Mouse (Mus musculus) hindbrain, embryonic 14.5 days (tissue): ENCODE data around the gene Mapk9. TPM values are rescaled to one million over a fixed set of nuclear protein-coding genes. Genes with fewer than 3 reads are reported as not detected.

Source experiments
- ATAC-seq: fragments of 200-750 bp; cut with Nextera tagmentation; 2 replicates; pipeline ENCODE4 v1.8.0; 2017; ENCODE audit warnings: moderate number of reproducible peaks, mild to moderate bottlenecking, moderate TSS enrichment, moderate library complexity; ENCODE audit not compliant: low FRiP score
- DNase-seq: peaks from one replicate; pipeline ENCODE4 v3.0.0-alpha.2; 2015; ENCODE audit warnings: low spot score
- H3K27ac ChIP-seq: fragments of 300-500 bp; sonication (generic); 2 replicates; pipeline ENCODE4 v1.5.1; 2014; ENCODE audit warnings: mild to moderate bottlenecking, moderate library complexity
- H3K27me3 ChIP-seq: fragments of 300-500 bp; sonication (generic); 2 replicates; pipeline ENCODE4 v1.6.1; 2014; ENCODE audit warnings: mild to moderate bottlenecking, low read length, mixed read lengths; ENCODE audit not compliant: control insufficient read depth, insufficient read depth
- H3K36me3 ChIP-seq: fragments of 300-500 bp; sonication (generic); replicated peaks from 2 replicates; pipeline ENCODE4 v1.6.1; 2014; ENCODE audit not compliant: control insufficient read depth, insufficient read depth
- H3K4me1 ChIP-seq: fragments of 300-500 bp; sonication (generic); replicated peaks from 2 replicates; pipeline ENCODE4 v1.6.1; 2014; ENCODE audit warnings: antibody characterized with exemption, low read length, mixed read lengths; ENCODE audit not compliant: control insufficient read depth, insufficient read depth
- H3K4me2 ChIP-seq: fragments of 300-500 bp; sonication (generic); replicated peaks from 2 replicates; pipeline ENCODE4 v1.6.1; 2014; ENCODE audit warnings: mild to moderate bottlenecking, moderate library complexity
- H3K4me3 ChIP-seq: fragments of 300-500 bp; sonication (generic); replicated peaks from 2 replicates; pipeline ENCODE4 v1.5.1; 2014; ENCODE audit warnings: mild to moderate bottlenecking, low read length
- H3K9ac ChIP-seq: fragments of 300-500 bp; sonication (generic); 2 replicates; pipeline ENCODE4 v1.6.1; 2014
- H3K9me3 ChIP-seq: fragments of 300-500 bp; sonication (generic); 2 replicates; pipeline ENCODE4 v1.6.1; 2016; ENCODE audit warnings: low read length; ENCODE audit not compliant: control insufficient read depth
- WGBS: fragments of 180-500 bp; shearing (Covaris S2); extraction: QIAGEN DNeasy Blood & Tissue Kit; methylation state at CpG from one replicate; pipeline ENCODE4 v1.1.7; 2014; 5-methylcytosine and 5-hydroxymethylcytosine counted together
- polyA plus RNA-seq: library from polyadenylated mRNA; unstranded; fragments of >200 nt; fragmentation: Nextera tagmentation; extraction: Ambion mirVana; gene quantifications from 2 replicates; pipeline ENCODE4 v1.2.1, GENCODE M21; 2014

The Mapk9 gene
- polyA plus RNA-seq, 1 experiment from 2014 or later, result 86.6 TPM

DNA sequence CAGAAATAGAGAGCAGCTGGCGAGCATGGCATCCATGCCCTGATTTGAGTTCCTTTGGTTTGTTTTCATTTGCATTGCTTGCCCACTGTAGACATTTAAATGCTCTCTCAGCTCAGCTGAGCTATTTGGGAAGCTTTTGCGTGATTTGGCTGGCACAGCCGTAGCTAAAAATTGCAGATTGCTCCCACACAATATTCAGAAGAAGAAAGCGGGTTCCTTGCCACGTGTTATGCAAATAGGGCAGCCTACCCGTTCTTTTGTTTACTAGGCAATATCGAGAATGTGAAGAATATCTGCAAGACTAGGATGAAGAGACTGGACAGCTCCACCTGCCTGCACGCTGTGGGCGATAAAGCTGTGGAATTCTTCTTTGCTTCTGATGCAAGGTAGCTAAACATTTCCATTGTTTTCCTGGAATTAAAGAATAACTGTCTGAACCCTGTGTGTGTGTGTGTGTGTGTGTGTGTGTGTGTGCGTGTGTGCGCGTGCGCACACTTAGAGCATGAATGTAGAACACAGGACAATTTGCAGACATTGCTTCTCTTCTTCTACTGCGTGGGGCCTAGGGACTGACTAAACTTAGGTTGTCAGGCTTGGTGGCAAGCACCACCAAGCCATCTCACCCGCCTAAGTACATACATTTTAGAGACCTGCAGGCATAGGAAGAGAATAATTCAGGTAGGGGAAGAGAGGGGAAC, 27.5 kb upstream of the Mapk9 start:
- H3K4me3 ChIP-seq, result no peak overlapping the region
- H3K4me2 ChIP-seq, result no peak overlapping the region
- H3K4me1 ChIP-seq, result no peaks in the 10 kb centered on the region
- no peak for ATAC-seq
- no peak overlapping the region for H3K27ac ChIP-seq
- DNase-seq, result no peak
- H3K9me3 ChIP-seq, result no peaks in the 10 kb centered on the region
- no peaks in the 10 kb centered on the region for H3K27me3 ChIP-seq
- no peak overlapping the region for H3K9ac ChIP-seq
- 88% methylated on average over 15 of the region's 15 CpGs for WGBS
- H3K36me3 ChIP-seq, result peaks cover 8% of the 10 kb centered on the region

- DNase-seq (no peak), ATAC-seq (no peak)
- 81% methylated on average over 7 of the region's 7 CpGs for WGBS
Measured at GRCm38 (mm10) chr11:49819676-49820075, 26.9 kb upstream of the Mapk9 start.

GRCm38 (mm10) chr11:49820928-49821327, 25.6 kb upstream of the Mapk9 start:
- no peaks in the 10 kb centered on the region for H3K4me1 ChIP-seq
- no peak for ATAC-seq
- H3K27me3 ChIP-seq, result no peaks in the 10 kb centered on the region
- no peak overlapping the region for H3K4me2 ChIP-seq
- no peak overlapping the region for H3K27ac ChIP-seq
- 93% methylated on average over 2 of the region's 2 CpGs for WGBS
- no peak overlapping the region for H3K4me3 ChIP-seq
- H3K9ac ChIP-seq, result no peak overlapping the region
- DNase-seq, result no peak
- peaks cover 26% of the 10 kb centered on the region for H3K36me3 ChIP-seq
- no peaks in the 10 kb centered on the region for H3K9me3 ChIP-seq

More at GRCm38 (mm10) chr11:49819676-49820075, 26.9 kb upstream of the Mapk9 start:
- H3K4me2 ChIP-seq, result no peak overlapping the region
- H3K9me3 ChIP-seq, result no peaks in the 10 kb centered on the region
- H3K36me3 ChIP-seq, result peaks cover 14% of the 10 kb centered on the region
- H3K9ac ChIP-seq, result no peak overlapping the region
- H3K4me1 ChIP-seq, result no peaks in the 10 kb centered on the region
- H3K27me3 ChIP-seq, result no peaks in the 10 kb centered on the region
- no peak overlapping the region for H3K4me3 ChIP-seq
- no peak overlapping the region for H3K27ac ChIP-seq

DNA sequence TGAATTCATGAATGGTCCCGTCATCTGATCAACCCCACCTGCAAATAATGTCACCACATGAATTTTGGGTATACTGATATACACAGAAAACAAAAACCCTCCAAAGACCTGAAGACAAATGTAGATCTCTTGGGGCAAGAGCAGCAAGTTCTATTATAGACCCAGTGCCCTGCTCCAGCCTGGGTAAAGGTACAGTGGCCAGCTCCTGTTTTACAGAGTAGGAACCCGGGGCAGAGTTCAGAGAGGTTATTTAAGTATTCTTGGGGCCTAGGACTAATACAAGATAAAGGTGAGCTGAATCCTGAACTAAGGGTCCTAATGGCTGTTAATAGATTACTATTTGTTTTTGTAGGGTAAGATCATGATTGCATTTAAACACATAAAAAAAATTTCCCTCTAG, 25.0 kb upstream of the Mapk9 start:
- no peak for DNase-seq
- no peaks in the 10 kb centered on the region for H3K4me1 ChIP-seq
- no peaks in the 10 kb centered on the region for H3K27me3 ChIP-seq
- H3K4me2 ChIP-seq, result no peak overlapping the region
- WGBS, result 91% methylated on average over 2 of the region's 2 CpGs
- peaks cover 30% of the 10 kb centered on the region for H3K36me3 ChIP-seq
- ATAC-seq, result no peak
- no peak overlapping the region for H3K9ac ChIP-seq
- no peak overlapping the region for H3K4me3 ChIP-seq
- no peak overlapping the region for H3K27ac ChIP-seq
- H3K9me3 ChIP-seq, result no peaks in the 10 kb centered on the region

DNA sequence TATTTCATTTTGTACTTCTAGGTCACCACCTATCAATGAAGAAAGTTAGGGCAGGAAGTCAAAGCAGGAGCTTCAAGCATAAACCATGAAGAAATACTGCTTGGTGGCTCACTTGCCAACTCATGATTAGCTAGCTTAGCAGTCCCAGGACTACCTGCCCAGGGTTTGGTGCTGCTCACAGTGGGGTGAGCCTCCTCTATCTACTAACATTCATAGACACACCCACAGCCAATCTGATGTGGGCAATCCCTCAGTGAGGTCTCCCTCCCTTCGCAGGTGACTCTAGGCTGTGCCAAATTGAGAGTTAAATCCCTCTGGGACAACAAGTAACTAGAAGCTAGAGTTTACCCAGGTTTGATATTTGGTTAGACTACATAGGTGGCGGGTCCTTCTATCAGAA, 24.2 kb upstream of the Mapk9 start:
- Histone ChIP-seq H3K4me2 (no peak overlapping the region), H3K27ac (no peak overlapping the region), H3K4me3 (no peak overlapping the region), H3K36me3 (peaks cover 30% of the 10 kb centered on the region), H3K9ac (no peak overlapping the region), H3K9me3 (no peaks in the 10 kb centered on the region), H3K27me3 (no peaks in the 10 kb centered on the region), H3K4me1 (no peaks in the 10 kb centered on the region)
- ATAC-seq, result no peak
- no peak for DNase-seq
- 96% methylated on average over 2 of the region's 2 CpGs for WGBS

- Histone ChIP-seq H3K36me3 (peaks cover 30% of the 10 kb centered on the region), H3K4me1 (no peaks in the 10 kb centered on the region), H3K4me3 (no peak overlapping the region), H3K27me3 (no peaks in the 10 kb centered on the region), H3K9me3 (no peaks in the 10 kb centered on the region), H3K9ac (no peak overlapping the region), H3K4me2 (no peak overlapping the region), H3K27ac (no peak overlapping the region)
- ATAC-seq (no peak), DNase-seq (no peak)
- 46% methylated on average over 2 of the region's 2 CpGs for WGBS
Measured at GRCm38 (mm10) chr11:49824896-49825295, 21.7 kb upstream of the Mapk9 start.

DNA sequence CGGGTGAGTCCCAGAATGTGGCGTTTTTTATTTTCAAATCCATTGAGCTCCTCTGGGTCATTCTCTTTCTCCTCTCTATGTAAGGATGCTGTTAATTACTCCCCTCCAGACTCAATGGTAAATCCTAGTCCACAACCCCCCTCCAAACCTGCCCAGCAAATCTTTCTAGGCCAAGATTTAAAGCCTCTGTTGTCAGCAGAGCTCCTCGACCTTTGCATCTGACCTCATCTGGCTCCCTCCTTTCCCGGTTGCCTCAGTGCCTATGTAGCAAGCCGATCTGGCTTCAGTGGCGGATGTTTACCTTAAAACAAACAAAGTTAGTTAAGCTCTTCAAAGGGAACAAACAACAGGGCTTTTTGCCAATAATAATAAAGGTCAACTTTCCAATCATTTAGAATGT, 19.3 kb upstream of the Mapk9 start:
- Histone ChIP-seq H3K27me3 (no peaks in the 10 kb centered on the region), H3K9ac (no peak overlapping the region), H3K27ac (no peak overlapping the region), H3K9me3 (no peaks in the 10 kb centered on the region), H3K4me3 (no peak overlapping the region), H3K36me3 (peaks cover 33% of the 10 kb centered on the region), H3K4me1 (no peaks in the 10 kb centered on the region), H3K4me2 (no peak overlapping the region)
- ATAC-seq (no peak), DNase-seq (no peak)
- WGBS, result 55% methylated on average over 6 of the region's 6 CpGs

DNA sequence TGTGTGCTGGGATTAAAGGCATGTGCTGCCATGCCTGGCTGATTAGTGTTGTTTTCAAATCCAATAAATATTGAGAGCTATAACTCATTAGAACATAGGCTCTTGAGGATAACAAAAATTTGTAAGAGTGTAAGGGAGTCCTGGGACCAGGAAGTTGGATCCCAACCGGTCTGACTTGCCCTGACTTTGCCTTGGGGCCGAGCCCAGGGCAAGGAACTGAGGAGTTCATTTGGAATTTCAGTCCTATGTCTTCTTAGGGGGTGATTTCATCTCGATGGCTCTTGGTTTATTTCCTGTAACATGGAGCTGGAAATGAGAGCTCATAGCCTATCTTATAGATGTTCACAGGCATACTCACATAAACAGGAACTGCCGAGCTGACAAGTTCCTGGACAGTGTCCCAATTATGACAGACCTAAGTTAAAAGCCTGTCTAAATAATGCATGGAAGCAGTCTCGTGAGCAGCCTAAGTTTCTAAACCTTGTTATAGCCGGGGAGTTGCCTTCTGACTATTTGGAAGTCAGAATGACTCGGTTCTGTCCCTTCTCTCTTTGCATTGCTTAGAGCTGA, 17.3 kb upstream of the Mapk9 start:
- no peaks in the 10 kb centered on the region for H3K4me1 ChIP-seq
- H3K36me3 ChIP-seq, result peaks cover 25% of the 10 kb centered on the region
- ATAC-seq, result no peak
- H3K4me3 ChIP-seq, result no peak overlapping the region
- no peak overlapping the region for H3K27ac ChIP-seq
- H3K4me2 ChIP-seq, result no peak overlapping the region
- no peak for DNase-seq
- H3K9ac ChIP-seq, result no peak overlapping the region
- no peaks in the 10 kb centered on the region for H3K27me3 ChIP-seq
- H3K9me3 ChIP-seq, result no peaks in the 10 kb centered on the region
- 84% methylated on average over 7 of the region's 7 CpGs for WGBS

DNA sequence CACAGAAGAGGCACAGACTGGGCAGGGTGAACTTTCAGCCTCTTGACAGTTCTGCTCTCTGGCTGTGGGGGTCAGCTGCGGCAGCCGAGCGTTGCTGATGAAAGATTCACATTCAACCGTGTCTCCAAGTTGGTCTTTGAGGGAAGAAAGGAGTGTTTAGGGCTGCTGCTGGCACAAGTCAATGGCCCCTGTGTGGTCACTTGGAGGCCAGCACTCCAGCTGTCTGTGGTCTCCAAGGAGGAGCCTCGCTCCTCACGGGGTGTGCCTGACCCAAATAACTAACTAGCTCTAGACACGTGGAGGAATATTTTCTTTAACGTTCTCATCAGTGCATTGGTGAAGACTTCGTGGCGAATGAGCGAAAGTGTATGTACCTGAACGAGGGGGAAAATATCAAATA, 14.6 kb upstream of the Mapk9 start:
- Histone ChIP-seq H3K4me1 (no peaks in the 10 kb centered on the region), H3K36me3 (peaks cover 16% of the 10 kb centered on the region), H3K9me3 (no peaks in the 10 kb centered on the region), H3K27ac (no peak overlapping the region), H3K4me2 (no peak overlapping the region), H3K27me3 (no peaks in the 10 kb centered on the region), H3K4me3 (no peak overlapping the region), H3K9ac (no peak overlapping the region)
- no peak for DNase-seq
- ATAC-seq, result no peak
- 82% methylated on average over 12 of the region's 12 CpGs for WGBS
